Mouse (Mus musculus) cerebellum, adult 9-11 months (tissue): ENCODE data around the gene Enpp3.

Source experiments
- DNase-seq: peaks from one replicate; pipeline ENCODE4 v3.0.0; 2022

Gene Enpp3

GRCm38 (mm10) chr10:24758326-24758915 lies 84.2 kb downstream of the Enpp3 start:
- DNase-seq = no peak

GRCm38 (mm10) chr10:24754874-24755540 lies 87.6 kb downstream of the Enpp3 start:
- DNase-seq = no peak

GRCm38 (mm10) chr10:24754251-24754835 lies 88.3 kb downstream of the Enpp3 start:
- no peak for DNase-seq

GRCm38 (mm10) chr10:24753536-24754250 lies 88.9 kb downstream of the Enpp3 start:
- DNase-seq = no peak

GRCm38 (mm10) chr10:24742950-24743487 lies 99.6 kb downstream of the Enpp3 start:
- no peak for DNase-seq

- no peak for DNase-seq
These were observed 101.1 kb downstream of the Enpp3 start for GRCm38 (mm10) chr10:24741229-24742198.

- DNase-seq = no peak
These were observed 103.5 kb downstream of the Enpp3 start for GRCm38 (mm10) chr10:24739171-24739570.

GRCm38 (mm10) chr10:24738456-24738855 lies 104.2 kb downstream of the Enpp3 start:
- DNase-seq = no peak

GRCm38 (mm10) chr10:24735027-24735777 lies 107.4 kb downstream of the Enpp3 start:
- no peak for DNase-seq

GRCm38 (mm10) chr10:24727478-24727877 lies 115.1 kb downstream of the Enpp3 start:
- DNase-seq = no peak

- no peak for DNase-seq
These were observed 117.4 kb downstream of the Enpp3 start for GRCm38 (mm10) chr10:24725197-24725596.
